Mouse (Mus musculus) forebrain, embryonic 10.5 days (tissue): ENCODE data around the gene Siglec1. TPM values are rescaled to one million over a fixed set of nuclear protein-coding genes. Genes with fewer than 3 reads are reported as not detected.
"Not testable (repeated sequence)": the region's sequence is repeated elsewhere in the genome, so short reads cannot be mapped to it uniquely, and the experiment has no call there.

Experiments used
- DNase-seq: peaks from one replicate; pipeline ENCODE4 v3.0.0-alpha.2; 2017; ENCODE audit warnings: low spot score; ENCODE audit errors: extremely low spot score
- H3K27ac ChIP-seq: fragments of 300-500 bp; sonication (generic); 2 replicates; pipeline ENCODE4 v1.5.1; 2016; ENCODE audit warnings: mild to moderate bottlenecking
- H3K27me3 ChIP-seq: fragments of 300-500 bp; sonication (generic); 2 replicates; pipeline ENCODE4 v1.6.1; 2016; ENCODE audit warnings: mild to moderate bottlenecking; ENCODE audit not compliant: poor library complexity, severe bottlenecking
- H3K36me3 ChIP-seq: fragments of 300-500 bp; sonication (generic); replicated peaks from 2 replicates; pipeline ENCODE4 v1.6.1; 2016; ENCODE audit warnings: mild to moderate bottlenecking, moderate library complexity
- H3K4me1 ChIP-seq: fragments of 300-500 bp; sonication (generic); 2 replicates; pipeline ENCODE4 v1.6.1; 2016
- H3K4me3 ChIP-seq: fragments of 300-500 bp; sonication (generic); 2 replicates; pipeline ENCODE4 v1.5.1; 2016; ENCODE audit warnings: mild to moderate bottlenecking, moderate library complexity
- H3K9me3 ChIP-seq: fragments of 300-500 bp; sonication (generic); 2 replicates; pipeline ENCODE4 v1.6.1; 2016; ENCODE audit warnings: mild to moderate bottlenecking, moderate library complexity
- WGBS: fragments of 180-500 bp; shearing (Covaris S2); methylation state at CpG from one replicate; pipeline ENCODE4 v1.1.7; 2016; 5-methylcytosine and 5-hydroxymethylcytosine counted together
- polyA plus RNA-seq: library from polyadenylated mRNA; unstranded; fragments of >200 nt; fragmentation: Nextera tagmentation; extraction: Ambion mirVana; gene quantifications from 2 replicates; pipeline ENCODE4 v1.2.1, GENCODE M21; 2016

Gene Siglec1
- polyA plus RNA-seq, 1 experiment from 2014 or later, result 0.12 TPM

GRCm38 (mm10) chr2:131040854-131041825 lies 45.4 kb downstream of the Siglec1 start:
- peaks cover 21% of the 10 kb centered on the region for H3K4me1 ChIP-seq
- no peaks in the 10 kb centered on the region for H3K9me3 ChIP-seq
- peaks cover 71% of the 10 kb centered on the region for H3K27me3 ChIP-seq
- peak overlapping the region; percentile 74; the same call in 1 of the 2 replicates for H3K27ac ChIP-seq
- 2% methylated on average over 115 of the region's 115 CpGs for WGBS
- DNase-seq, result no peak
- H3K36me3 ChIP-seq, result no peaks in the 10 kb centered on the region
- peak overlapping the region; percentile 69 for H3K4me3 ChIP-seq

DNA sequence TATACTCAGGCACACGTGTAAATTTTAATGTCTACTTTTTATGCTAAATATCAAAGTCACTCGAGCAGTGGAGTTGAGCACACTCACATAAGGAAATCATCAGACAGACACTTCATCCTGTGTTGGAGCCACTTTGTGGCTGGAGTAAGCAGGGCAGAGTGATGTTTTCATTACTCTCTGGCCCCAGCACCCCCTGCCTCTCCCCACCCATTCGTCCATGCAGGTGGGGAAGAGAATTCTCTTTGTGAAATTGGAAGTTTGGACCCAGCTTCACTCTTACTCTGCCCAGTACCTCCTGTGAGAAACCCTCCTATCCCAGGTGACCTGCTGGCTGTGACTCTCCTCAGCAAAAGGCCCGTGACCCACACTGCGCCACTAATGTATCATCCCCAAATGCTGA lies 47.9 kb downstream of the Siglec1 start:
- DNase-seq, result no peak
- peaks cover 16% of the 10 kb centered on the region for H3K4me1 ChIP-seq
- no peaks in the 10 kb centered on the region for H3K36me3 ChIP-seq
- H3K4me3 ChIP-seq, result no peak overlapping the region
- no peak overlapping the region for H3K27ac ChIP-seq
- 82% methylated on average over 5 of the region's 5 CpGs for WGBS
- peaks cover 65% of the 10 kb centered on the region for H3K27me3 ChIP-seq
- H3K9me3 ChIP-seq, result no peaks in the 10 kb centered on the region

GRCm38 (mm10) chr2:131038197-131038596 lies 48.4 kb downstream of the Siglec1 start:
- Histone ChIP-seq H3K9me3 (no peaks in the 10 kb centered on the region), H3K27ac (no peak overlapping the region), H3K4me1 (peaks cover 16% of the 10 kb centered on the region), H3K36me3 (no peaks in the 10 kb centered on the region), H3K4me3 (no peak overlapping the region), H3K27me3 (peaks cover 61% of the 10 kb centered on the region)
- no peak for DNase-seq
- 92% methylated on average over 6 of the region's 6 CpGs for WGBS

DNA sequence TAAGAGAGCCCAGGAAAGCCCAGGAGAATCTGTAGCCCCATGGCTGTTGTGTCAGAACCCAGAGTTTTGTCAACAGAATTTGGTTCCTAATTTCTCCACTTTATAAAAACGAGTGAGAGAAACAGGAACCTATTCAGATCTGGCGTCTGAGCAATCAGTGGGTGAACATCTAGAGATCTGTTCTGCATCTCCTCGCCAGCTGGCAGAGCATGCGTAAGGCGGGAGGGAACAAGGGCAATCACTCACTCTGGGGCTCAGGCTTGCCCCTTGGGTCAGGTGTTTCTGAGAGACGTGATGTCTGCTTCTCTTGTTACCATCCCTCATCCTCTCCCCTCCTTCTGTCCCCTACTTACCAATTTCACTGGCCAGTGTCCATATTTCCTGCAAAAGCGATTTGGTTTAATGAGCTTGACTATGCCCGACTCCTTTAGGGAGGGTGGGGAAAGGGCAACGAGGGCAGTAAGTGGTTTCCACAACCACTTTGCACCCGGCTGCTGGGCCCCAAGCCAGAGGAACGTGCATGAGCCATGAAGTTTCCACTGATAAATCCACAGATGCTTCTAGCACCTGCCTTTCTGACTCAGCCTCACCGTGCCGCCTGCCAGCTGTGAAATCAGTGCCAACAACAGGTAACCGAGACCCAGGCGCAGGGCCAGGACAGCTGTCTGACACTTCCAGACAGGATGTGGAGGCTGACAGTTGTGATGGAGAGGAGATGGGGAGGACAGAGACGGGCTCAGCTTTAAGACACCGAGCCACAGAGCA lies 49.2 kb downstream of the Siglec1 start:
- H3K27me3 ChIP-seq, result peaks cover 53% of the 10 kb centered on the region
- H3K4me1 ChIP-seq, result peaks cover 16% of the 10 kb centered on the region
- H3K4me3 ChIP-seq, result no peak overlapping the region
- no peaks in the 10 kb centered on the region for H3K9me3 ChIP-seq
- no peak overlapping the region for H3K27ac ChIP-seq
- no peak for DNase-seq
- H3K36me3 ChIP-seq, result no peaks in the 10 kb centered on the region
- 76% methylated on average over 17 of the region's 17 CpGs for WGBS

DNA sequence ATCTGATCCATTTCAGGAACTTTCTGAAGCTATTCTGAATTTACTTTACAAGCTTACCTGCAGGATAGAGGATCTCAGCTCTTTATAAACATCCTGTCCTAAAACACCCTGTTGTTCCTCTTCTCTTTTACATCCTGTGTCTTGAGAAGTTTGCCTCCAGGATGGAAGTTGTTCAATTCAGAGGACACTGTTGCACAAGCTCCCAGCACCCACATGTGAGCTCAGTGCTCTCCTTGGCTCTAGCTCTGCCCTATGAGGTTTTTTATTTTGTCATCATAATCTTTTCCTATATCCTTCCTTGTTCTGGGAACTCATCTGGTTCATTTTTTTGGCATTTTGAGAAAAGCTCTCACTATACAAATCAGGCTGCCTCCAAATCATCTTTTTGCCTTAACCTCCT lies 49.8 kb downstream of the Siglec1 start:
- no peak overlapping the region for H3K4me3 ChIP-seq
- H3K9me3 ChIP-seq, result no peaks in the 10 kb centered on the region
- H3K27ac ChIP-seq, result no peak overlapping the region
- no peaks in the 10 kb centered on the region for H3K36me3 ChIP-seq
- no peak for DNase-seq
- peaks cover 46% of the 10 kb centered on the region for H3K27me3 ChIP-seq
- H3K4me1 ChIP-seq, result peaks cover 16% of the 10 kb centered on the region

- Histone ChIP-seq H3K9me3 (no peaks in the 10 kb centered on the region), H3K4me3 (no peak overlapping the region), H3K36me3 (no peaks in the 10 kb centered on the region), H3K27ac (no peak overlapping the region), H3K27me3 (peaks cover 42% of the 10 kb centered on the region), H3K4me1 (peaks cover 12% of the 10 kb centered on the region)
- 89% methylated on average over 2 of the region's 2 CpGs for WGBS
- DNase-seq, result no peak
Observed at GRCm38 (mm10) chr2:131036343-131036742, 50.2 kb downstream of the Siglec1 start.

DNA sequence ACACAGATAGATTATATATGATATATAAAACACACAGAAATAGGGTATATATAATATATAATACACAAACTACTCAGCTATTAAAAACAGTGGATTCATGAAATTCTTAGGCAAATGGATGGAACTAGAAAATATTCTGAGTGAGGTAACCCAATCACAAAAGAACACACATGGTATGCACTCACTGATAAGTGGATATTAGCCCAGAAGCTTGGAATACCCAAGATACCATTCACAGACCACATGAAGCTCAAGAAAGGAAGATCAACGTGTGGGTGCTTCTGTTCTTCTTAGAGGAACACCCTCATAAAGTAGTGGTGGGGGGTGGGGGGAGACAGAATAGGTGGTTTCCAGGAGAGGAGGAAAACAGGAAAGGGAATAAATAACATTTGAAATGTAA lies 55.2 kb downstream of the Siglec1 start:
- not testable (repeated sequence) for H3K4me1 ChIP-seq, H3K27ac ChIP-seq, H3K27me3 ChIP-seq, H3K9me3 ChIP-seq, DNase-seq, H3K36me3 ChIP-seq, H3K4me3 ChIP-seq
- 69% methylated on average over 1 of the region's 1 CpGs for WGBS

DNA sequence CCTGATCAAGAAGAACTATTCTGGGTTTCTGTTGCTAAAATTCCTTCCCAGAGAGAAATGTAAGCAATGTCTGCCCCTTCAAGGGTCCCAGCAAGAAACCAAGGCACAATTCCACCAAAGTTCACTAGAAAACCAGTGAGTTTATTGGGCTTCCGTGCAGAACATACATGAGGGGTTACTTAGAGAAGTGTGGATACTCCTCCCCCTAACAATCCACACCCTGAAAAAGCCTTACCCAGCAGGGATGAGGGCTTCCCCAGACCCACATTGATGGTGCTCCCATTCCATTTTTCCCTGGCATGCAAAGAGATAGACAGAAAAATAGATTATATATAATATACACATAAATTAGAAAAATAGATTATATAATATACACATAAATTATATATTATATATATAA lies 55.6 kb downstream of the Siglec1 start:
- Histone ChIP-seq H3K27me3 (no peaks in the 10 kb centered on the region), H3K4me1 (no peaks in the 10 kb centered on the region), H3K4me3 (no peak overlapping the region), H3K27ac (no peak overlapping the region), H3K9me3 (no peaks in the 10 kb centered on the region), H3K36me3 (peaks cover 6% of the 10 kb centered on the region)
- 94% methylated on average over 1 of the region's 1 CpGs for WGBS
- no peak for DNase-seq

DNA sequence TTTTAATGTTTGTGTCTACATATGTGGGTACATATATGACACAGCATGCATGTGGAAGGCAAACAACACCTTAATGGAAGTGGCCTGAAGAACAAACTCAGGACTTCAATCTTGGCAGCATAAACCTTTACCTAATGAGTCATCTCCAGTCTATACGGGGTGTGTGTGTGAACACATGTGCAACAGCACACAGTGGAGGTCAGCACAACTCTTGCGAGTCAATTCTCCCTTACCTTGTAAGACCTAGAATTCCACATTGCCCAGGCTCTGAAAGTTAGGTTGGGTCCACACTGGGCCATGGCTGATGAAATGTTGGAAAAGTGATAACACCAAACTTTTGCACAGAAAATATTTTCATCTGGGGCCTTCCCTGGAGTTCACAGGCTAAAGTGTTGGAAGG lies 56.0 kb downstream of the Siglec1 start:
- H3K9me3 ChIP-seq, result no peaks in the 10 kb centered on the region
- H3K4me3 ChIP-seq, result no peak overlapping the region
- peaks cover 10% of the 10 kb centered on the region for H3K36me3 ChIP-seq
- H3K27me3 ChIP-seq, result no peaks in the 10 kb centered on the region
- 90% methylated on average over 2 of the region's 2 CpGs for WGBS
- no peak overlapping the region for H3K27ac ChIP-seq
- no peak for DNase-seq
- H3K4me1 ChIP-seq, result no peaks in the 10 kb centered on the region

- H3K4me1 ChIP-seq, result no peaks in the 10 kb centered on the region
- H3K4me3 ChIP-seq, result no peak overlapping the region
- H3K27ac ChIP-seq, result no peak overlapping the region
- peaks cover 17% of the 10 kb centered on the region for H3K36me3 ChIP-seq
- WGBS, result 84% methylated on average over 9 of the region's 9 CpGs
- H3K9me3 ChIP-seq, result no peaks in the 10 kb centered on the region
- H3K27me3 ChIP-seq, result no peaks in the 10 kb centered on the region
- no peak for DNase-seq
Observed at GRCm38 (mm10) chr2:131029065-131029935, 57.3 kb downstream of the Siglec1 start.

GRCm38 (mm10) chr2:131026941-131027340 lies 59.6 kb downstream of the Siglec1 start:
- Histone ChIP-seq H3K27ac (no peak overlapping the region), H3K9me3 (no peaks in the 10 kb centered on the region), H3K4me3 (no peak overlapping the region), H3K4me1 (no peaks in the 10 kb centered on the region), H3K36me3 (peaks cover 38% of the 10 kb centered on the region), H3K27me3 (no peaks in the 10 kb centered on the region)
- WGBS, result 90% methylated on average over 3 of the region's 3 CpGs
- DNase-seq, result no peak

DNA sequence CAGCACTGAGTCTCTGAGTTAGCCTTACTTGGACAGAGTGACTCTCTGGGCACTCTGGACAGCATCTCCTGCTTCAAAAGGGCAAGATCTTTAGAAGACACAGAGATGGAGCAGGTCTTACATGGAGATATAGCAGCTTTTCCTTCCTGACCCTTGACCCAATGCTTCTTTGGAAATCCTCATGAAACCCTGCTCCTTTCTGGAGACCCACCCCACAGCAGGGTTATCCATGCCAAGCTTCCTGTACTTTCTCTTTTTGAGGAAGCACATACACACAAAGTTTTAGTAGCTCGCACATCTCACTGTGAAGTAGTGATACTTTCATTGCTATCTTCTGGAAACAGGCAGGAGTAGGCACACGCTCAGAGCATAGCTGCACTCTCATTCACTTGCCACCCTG lies 61.3 kb downstream of the Siglec1 start:
- no peaks in the 10 kb centered on the region for H3K9me3 ChIP-seq
- H3K27ac ChIP-seq, result no peak overlapping the region
- H3K36me3 ChIP-seq, result peaks cover 45% of the 10 kb centered on the region
- H3K4me3 ChIP-seq, result no peak overlapping the region
- no peak for DNase-seq
- H3K4me1 ChIP-seq, result no peaks in the 10 kb centered on the region
- 94% methylated on average over 2 of the region's 2 CpGs for WGBS
- H3K27me3 ChIP-seq, result no peaks in the 10 kb centered on the region
